Mouse (Mus musculus): ENCODE measurements around the gene Hlcs.

DNA sequence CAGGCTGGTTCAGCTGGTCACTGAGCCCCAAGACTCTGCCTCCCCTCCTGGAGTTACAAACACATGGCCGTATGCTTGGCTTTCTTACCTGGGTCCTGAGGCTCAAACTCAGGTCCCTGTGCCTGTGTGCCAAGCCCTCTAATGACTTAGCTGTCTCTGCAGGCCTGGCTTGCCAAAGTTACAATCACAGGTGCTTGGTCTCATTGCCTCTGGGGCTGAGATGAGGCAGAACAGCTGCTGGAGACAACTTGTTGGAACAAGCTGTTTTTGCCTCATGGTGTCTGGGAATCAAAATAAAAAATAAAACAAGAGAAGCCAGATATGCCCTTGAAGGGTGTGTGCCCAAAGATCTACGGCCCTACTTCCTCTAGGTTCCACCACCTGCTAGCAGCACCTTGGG, 35.4 kb upstream of the Hlcs start:
- TF ChIP-seq CTCF (IDR thresholded peaks at IDR 0.05; ENCODE audit: borderline replicate concordance, extremely low read depth, insufficient read depth, insufficient read length): no peak
- no peak for TF ChIP-seq POLR2A (IDR thresholded peaks at IDR 0.05; ENCODE audit: borderline replicate concordance, extremely low read depth, insufficient read depth, insufficient read length, poor library complexity, severe bottlenecking)
